Mouse (Mus musculus) heart, adult 2 months (tissue): ENCODE results near the gene Tspan4.

Source experiments
- CTCF ChIP-seq: fragments of 200-600 bp; IDR thresholded peaks from 2 replicates; pipeline ENCODE4 v1.8.1; 2022; ENCODE audit warnings: antibody characterized with exemption, mild to moderate bottlenecking, moderate library complexity
- POLR2A ChIP-seq: fragments of 200-500 bp; IDR thresholded peaks from 2 replicates; pipeline ENCODE4 v1.6.1; 2011; ENCODE audit warnings: mild to moderate bottlenecking, low read depth, low read length, control low read depth; ENCODE audit not compliant: insufficient read depth

- no peak for TF ChIP-seq POLR2A
- TF ChIP-seq CTCF = no peak
Observed at GRCm38 (mm10) chr7:141508160-141508559, 33.1 kb downstream of the Tspan4 start.
